Mouse (Mus musculus) spleen, adult 18-20 months (tissue): ENCODE results near the gene Papss2.

Experiments used
- DNase-seq, 2 experiments: peaks; one replicate each; pipeline ENCODE4 v3.0.0; 2022; ENCODE audit warnings: mixed read lengths in 2 of 2

Gene Papss2

DNA sequence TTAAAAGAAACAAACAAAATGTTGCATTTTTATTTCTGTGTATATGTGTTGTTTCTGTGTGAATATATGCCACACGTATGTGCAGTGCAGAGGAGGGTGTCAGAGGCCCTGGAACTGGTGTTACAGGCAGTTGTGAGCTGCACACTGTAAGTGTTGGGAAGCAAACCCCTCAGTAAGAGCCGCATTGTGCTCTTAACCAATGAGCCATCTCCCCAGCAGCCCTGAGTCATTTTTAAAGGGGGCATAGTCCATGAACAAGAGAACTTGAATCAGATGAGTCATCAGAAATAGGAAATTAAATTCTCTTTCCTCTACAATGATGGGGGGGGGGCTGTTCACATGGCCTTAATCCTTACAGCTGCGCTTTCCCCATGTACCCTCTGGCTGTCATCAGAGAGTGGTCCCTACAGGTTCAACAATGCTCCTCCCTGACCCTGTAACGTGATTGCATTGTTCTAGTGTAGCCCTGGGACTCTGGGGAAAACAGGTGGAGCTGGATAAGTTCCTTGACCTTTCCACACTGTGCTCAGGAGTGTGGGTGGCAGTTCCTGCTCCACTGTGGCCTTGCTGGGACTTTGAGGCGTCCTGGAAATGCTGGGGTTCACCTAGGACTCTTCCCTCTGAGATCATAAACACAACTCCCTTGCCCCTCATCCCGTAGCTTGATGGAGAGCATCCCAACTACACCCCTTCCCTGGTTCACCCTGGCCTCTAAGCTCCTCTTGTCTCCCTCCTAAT lies 5.6 kb downstream of the Papss2 start:
- no peak for DNase-seq

- DNase-seq = no peak
Observed at GRCm38 (mm10) chr19:32603466-32603865, 7.9 kb downstream of the Papss2 start.

GRCm38 (mm10) chr19:32604127-32604526 lies 8.5 kb downstream of the Papss2 start:
- no peak for DNase-seq

DNA sequence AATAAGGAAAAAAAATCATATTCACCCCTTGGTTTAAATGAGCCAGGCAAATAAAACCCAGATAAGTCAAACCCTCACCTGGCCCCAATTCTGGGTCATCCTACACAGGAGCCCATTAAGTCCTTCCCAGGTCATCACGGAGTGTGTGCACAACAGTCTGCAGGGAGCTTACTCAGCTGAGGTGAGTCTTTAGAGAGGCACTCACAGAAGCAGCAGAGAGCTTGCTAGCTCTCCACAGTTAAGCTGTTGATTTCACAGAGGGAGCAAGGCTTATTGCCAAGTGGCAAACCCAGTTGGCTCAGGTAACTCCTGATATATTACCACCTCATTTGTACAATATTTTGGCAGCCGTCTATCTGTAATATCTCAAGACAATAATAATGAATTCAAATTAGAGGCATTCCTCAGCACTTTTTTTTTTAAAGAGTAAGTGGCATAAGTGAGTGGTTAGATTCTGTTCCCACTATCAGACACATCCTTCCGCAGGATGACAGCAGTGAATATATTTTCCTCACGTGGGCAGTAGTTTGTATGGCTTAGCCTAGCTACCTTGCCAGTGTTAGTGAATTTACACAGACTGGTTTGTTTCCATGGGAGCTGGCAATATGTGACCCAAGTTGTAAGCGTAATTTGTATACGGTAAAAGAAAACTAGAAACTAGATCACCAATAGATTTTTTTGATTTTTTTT lies 9.1 kb downstream of the Papss2 start:
- no peak for DNase-seq

DNA sequence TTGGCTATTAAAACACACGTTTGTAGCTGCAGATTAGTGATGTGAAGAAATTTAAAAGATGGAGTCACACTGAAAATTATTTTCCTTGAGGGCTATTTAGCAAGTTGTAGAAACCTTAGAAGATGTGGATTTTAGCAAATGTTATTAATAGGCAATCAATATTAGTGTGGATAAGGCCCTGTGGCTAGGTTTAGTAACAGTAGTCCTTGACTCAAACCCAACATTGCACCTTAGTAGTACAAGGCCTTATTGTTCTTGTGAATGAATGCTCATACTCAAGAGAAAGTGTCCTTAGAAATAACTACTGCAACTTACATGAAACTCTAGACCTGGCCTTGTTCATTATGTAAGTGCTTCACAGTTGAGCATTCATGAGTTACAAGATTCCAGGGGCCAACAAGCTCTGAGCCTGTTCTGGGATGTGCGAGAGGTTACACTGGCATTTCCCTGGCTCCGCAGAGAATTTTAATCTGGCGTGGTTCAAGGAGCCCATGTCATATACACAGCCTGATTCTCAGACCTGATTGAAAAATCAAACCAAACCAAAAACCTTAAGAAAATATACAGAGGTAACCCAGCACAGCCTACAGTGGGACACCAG lies 10.7 kb downstream of the Papss2 start:
- no peak for DNase-seq

- DNase-seq = no peak
Observed at GRCm38 (mm10) chr19:32607036-32607435, 11.4 kb downstream of the Papss2 start.

DNA sequence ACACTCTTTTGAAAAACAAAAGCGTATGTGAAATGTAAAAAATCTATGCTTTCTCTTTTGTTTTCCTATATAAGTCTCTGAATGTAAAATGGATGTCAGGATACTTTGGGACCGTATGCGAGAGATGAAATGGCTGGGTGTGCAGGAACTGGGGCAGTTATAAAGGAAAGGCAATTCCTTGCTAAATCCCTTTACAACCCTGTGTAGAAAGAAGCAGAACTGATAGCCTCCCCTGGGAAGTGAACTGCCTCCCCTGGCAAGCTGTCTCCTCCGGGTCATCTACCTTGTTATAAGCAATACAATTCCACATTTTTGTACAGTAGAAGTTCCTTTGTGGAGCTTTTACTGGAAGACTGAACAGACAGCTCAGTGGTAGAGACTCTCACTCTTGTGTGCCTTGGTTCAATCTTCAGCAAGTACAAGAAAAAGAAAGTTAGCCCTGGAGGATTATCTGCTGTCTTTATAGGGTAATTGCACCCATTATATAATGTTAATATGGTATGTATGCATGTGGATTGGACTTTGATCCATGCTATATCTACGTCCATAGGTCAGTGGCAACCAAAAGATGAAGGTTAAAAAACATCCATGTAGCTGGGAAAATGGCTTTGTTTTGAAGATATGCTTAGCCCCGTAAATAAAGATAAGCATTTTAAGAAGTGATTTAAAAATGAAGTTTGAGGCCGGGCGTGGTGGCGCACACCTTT lies 15.9 kb downstream of the Papss2 start:
- no peak for DNase-seq

DNA sequence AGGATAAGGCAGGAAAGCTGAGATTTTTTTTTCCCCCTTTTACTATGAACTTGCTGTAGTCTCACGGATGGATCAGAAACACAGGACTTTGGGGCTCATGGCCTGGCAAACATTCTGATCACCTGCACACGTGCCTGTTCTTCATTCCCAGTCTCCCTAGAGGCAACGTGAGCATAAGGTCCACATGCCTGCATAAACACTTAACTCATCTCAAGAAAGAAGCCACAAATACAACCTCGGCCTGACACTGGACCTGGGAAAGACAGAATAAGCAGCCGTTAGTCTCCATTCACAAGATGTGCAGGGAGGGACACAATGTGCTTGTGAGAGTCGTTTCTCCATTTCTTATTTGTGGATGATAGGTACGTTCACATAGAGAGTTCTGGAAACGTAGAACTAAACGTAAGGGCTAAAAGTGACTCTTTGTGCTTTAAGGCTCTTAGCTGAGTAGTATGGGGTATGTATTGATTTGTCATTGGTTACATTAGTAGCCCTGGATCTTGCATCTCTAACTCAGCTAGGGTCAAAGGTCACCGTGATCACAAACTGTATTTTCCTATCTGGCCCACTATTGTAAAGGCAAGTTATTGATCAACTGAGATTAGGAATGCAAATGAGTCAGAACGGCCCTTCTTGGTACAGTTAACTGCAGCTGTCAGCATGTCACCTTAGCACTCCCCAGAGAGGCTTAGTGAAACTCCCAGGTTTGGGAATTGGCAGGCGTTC lies 18.6 kb downstream of the Papss2 start:
- DNase-seq = no peak

DNA sequence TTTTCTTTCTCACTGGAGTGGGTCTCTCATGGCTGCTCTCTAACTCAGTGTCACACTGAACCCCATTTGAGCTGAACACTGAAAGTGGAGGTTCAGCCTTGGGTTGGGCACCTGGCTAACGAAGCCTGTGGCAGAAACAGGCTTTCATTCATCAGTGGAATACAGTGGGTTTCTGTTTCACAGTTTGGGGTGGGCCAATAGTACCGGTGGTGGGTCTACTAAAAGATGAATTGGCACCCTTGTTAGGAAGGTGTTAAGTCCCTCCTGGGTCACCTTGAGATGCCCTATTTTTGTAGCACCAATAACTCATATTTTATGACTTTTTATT lies 19.1 kb downstream of the Papss2 start:
- no peak for DNase-seq

DNA sequence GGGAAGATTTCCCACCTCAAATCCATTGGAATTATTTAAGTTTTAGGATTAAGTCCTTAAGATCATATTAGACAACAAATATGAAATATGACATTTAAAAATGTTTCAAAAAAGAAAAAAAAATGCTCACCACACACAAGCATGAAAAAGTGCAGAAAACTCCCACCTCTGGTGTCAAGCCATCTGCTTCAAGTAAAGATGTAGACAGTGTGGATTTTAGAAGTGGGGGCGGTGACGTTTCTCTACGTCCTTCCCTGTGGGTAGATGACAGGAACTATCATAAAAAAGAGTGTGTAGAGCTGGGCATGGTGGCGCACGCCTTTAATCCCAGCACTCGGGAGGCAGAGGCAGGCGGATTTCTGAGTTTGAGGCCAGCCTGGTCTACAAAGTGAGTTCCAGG lies 21.1 kb downstream of the Papss2 start:
- DNase-seq = no peak

- no peak for DNase-seq
Observed at GRCm38 (mm10) chr19:32619739-32620138, 24.1 kb downstream of the Papss2 start.

GRCm38 (mm10) chr19:32620859-32621445 lies 25.4 kb downstream of the Papss2 start:
- DNase-seq = no peak

GRCm38 (mm10) chr19:32622142-32622541 lies 26.6 kb downstream of the Papss2 start:
- DNase-seq = no peak

DNA sequence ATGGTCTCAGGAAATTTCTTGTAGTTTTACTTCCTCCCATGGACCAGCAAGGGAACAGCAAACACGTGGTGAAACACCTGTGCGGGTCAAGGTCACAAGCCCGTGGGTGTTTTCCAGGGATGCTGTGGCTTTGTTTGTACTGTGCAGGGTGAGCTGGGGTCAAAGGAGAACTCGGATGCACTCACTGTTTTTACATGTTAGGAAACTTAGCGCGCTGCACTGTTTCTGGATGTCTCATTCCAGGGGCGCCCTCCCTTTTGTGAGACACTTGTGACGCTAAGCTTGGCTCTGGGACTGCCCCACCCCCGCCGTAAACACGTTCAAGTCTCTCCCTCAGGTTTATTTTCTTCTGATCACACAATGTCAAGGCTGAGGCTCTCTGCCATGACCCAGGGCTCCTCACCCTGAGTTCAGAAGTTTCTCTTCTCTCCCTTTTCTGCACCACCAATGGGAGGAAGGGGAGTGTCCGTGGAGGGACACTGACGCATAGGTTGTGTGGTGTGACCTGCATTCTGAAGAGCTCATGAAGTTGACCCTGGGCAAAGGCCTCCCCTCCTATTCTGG lies 31.3 kb downstream of the Papss2 start:
- no peak for DNase-seq

- no peak for DNase-seq
Observed at GRCm38 (mm10) chr19:32627631-32628030, 32.0 kb downstream of the Papss2 start.

- no peak for DNase-seq
Observed at GRCm38 (mm10) chr19:32628572-32629132, 33.1 kb downstream of the Papss2 start.

- DNase-seq = no peak
Observed at GRCm38 (mm10) chr19:32634916-32635315, 39.3 kb downstream of the Papss2 start.

DNA sequence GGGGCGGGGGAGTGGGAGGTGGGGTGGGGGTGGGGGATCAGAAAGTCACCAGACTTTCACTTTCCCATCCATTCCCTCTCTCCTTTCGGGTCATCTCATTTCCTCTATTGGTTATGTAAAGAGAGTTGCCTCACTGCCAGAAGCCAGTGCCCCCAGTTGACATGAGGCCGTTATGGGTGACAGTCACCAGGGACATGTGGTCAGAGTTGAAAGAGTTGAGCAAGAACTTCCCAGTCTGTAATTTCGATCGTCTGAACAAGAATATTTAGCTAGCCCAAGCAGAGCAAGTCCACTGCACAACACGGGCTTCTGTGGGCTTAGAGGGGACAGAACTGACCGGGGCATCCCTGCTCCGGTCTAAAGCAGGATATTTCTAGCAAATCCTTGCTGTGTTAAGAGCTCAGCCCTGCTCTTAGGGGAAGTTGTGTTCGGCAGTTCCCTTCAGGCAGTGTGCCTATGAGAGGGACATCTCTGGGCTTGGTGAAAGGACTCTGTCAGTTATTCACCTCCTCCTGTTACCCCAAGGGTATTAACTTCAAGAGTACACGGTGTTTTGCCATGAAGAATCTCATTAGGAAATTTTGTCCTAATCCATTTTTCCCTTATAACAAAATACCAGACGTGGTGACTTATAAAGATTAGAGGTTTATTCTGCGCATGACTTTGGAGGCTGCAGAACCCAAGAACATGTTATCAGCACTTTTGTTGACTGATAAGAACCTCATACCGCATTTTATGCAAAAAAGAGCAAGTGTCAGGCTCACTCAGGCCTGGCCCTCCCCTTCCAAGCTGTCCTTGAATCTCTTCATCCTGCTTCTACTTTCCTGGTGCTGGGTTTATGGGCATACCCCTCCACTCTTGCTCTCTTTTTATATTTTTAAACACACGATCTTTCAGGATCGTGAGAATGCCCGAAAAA lies 42.0 kb downstream of the Papss2 start:
- peak; percentile 9 to 22 for DNase-seq

DNA sequence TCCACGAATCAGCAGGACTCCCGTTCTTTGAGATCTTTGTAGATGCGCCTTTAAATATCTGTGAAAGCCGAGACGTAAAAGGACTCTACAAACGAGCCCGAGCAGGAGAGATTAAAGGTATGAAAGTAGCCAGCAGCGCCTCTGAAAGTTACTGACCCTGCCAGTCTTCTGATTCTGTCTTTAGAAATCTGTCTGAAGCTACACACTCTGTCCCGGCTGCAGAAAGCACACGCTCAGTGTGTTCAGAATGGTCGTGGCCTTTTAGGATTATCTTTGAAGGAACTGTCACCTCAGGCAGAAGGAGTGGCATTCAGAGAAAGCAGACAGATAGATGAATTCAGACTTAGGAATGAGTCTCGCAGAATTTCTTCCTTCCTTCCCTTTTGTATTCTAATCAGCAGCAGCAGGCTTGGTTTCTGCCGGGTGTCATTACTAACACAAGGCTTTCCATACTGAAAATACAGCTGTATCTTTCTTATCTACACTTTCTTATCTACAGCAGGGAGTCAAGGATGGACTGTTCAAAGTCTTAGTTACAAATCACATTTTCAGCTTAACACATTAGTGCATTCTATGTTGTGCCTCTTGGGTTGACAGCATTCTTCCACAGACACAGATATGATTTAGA lies 42.8 kb downstream of the Papss2 start:
- DNase-seq = no peak

DNA sequence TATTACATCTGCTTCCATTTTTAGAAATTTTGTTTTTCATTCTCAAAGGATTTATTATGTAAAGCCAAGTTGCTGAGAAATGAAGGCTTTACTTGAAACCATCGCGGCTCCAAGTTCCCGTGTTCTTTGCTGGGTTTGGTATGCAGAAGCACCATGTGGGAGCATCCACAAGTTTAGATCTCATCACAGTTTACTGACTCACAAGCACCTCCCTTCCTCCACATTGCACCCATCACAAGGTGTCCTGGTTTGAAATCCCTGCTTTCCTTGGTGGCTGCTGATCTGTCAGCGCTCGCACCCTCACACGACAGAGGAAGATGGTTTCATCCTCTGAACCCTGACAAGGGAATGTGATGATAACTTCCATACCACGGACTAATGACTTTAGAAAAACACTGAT lies 45.9 kb downstream of the Papss2 start:
- no peak for DNase-seq
